Mouse (Mus musculus): ENCODE results near the gene Prkd3. TPM values are rescaled to one million over a fixed set of nuclear protein-coding genes. Genes with fewer than 3 reads are reported as not detected.

Gene Prkd3
- 10 to 100 TPM; 22.7 to 24.8 TPM for total RNA-seq (2021)
- 2.9 and 3.4 TPM in 2 replicates for polyA plus RNA-seq (2012; rRNA removed)
- long read RNA-seq, full-length matches to known transcripts: 2 of 9 reads
- long read RNA-seq, partial matches to known transcripts: 4 of 9 reads
- long read RNA-seq, other reads (novel, unspliced or antisense): 3 of 9 reads

GRCm38 (mm10) chr17:79020208-79020983 lies at the start of gene Prkd3:
Prkd3 (minus strand) TSS chr17:79020816.
- DNase-seq: peak; percentile 80

DNA sequence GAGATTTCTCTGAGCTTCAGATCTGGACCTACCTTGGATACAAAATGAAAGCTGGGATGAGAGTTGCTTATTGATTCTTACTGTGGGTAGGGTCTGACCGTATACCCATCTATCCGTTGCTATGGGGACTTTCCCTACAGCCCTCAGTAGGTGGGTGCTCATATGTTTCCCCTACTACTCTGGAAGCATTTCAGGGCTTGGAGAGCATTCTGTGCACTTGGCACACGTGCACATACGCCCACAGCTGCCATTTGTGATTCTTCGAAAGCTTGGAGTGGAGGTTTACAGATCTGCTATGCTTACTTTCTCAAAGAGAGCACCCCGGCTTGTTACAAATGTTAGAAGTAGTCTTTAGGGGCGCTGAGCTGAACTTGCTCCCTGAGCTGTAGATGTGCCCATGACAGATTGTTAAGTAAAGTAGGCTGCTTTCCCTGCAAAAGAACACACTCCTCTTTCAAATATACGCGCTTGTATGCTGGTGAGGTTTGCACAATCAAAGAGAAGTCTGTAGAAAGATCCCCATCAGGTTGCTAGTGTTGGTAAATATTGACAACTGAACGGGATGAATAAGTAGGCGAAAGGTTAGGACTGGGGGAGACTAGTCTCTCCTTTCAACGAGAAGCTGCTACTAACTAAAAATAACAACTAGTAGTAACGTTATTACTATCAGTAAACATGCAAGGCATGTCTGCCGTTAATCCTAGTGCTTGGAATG lies 49.3 kb upstream of the Prkd3 start:
- no peak for DNase-seq

DNA sequence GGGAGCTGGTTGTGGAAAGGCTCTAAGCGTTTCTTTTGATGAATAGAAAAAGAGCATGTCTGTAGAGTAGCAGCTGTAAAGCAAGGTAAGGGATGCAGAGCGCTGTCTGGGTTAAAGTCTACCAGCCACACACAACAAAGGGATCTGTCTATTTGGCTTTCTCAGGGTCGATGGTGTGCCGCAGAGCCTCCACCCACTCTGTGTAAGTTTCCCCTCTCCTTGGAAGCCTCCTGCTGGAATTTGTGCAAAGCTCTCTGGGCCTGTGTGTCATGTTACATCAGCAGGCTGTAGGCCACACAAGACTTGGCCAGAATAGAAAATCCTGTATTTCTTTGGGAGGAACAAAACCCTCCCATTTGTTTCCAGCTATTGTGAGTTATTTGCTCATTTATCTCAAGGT lies 48.4 kb upstream of the Prkd3 start:
- no peak for DNase-seq

- no peak for DNase-seq
Observed at GRCm38 (mm10) chr17:79068581-79068980, 48.0 kb upstream of the Prkd3 start.

DNA sequence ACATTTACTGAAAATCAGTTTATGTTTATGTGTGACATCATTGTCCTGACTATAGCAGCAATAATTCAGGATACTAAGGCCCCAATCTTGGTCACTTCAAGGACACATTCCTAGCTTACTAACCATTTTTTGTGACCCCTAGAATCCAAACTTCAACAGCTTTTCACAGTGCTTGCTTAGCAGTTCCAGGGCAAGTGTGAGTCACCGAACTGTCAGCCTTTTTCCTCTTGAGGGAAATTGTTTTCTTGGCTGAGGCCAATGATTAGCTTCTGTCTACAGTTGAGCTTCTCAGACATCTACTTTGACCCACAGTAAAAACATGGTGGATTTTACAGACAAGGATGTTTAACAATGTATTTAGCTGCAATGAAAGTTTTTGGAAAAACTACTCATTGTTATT lies 43.6 kb upstream of the Prkd3 start:
- DNase-seq: peak; percentile 21

- no peak for DNase-seq
Observed at GRCm38 (mm10) chr17:79060221-79060620, 39.6 kb upstream of the Prkd3 start.

DNA sequence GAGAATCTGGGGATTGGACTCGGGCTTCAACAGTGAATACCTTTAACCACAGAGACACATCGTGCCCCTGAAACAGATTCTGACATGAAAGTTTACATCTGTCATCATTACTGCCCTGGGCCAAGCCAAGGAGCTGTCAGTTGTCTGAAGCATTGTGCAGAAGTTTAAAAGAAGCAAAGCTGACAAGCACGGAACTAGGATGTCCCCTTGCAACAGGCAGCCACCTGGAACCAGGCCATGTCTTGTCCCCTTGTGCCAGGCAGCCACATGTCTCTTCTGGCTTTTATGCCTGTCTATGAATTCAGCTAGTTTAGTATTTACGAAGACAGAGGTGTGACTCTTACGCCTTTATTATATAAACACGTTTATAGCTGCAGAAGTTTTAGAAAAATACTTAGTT lies 37.7 kb upstream of the Prkd3 start:
- no peak for DNase-seq

DNA sequence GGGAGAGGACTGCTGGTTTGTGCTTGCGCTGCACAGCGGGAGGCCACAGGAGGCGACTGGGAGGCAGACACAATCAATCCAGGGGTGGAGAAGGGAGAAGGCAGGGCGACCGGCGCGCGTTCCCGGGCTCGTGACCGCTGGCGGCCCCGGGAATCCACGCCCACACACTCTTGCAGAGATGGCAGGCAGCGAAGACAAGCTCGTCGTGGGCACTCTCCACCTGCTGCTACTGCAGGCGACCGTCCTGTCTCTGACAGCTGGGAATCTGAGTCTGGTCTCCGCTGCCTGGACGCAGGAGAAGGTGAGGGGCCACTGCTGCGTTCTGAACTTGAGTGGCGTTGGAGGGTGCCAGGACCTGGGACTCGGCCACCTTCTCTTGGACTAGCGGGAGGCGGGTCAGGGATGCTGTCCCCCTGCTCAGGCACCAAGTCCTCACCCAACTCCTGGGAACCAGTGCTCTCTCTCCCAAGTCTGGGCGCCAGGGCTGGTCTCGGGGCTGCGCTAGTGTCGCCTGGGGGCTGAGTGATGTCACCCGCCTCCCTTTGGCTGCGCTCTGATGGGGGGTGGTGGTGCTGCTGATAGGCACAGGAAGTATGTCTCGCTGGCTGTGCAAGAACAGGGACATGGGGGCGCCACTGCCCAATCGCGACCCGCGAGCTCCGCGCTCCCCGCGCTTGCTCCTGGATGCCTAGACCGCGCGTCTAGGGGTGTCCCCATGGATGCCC lies 31.6 kb upstream of the Prkd3 start:
- peak; percentile 84 for DNase-seq

- DNase-seq: no peak
Observed at GRCm38 (mm10) chr17:79051606-79052005, 31.0 kb upstream of the Prkd3 start, which contains the start of gene Qpct. Qpct (plus strand) TSS chr17:79051906.

- no peak for DNase-seq
Observed at GRCm38 (mm10) chr17:79043705-79044104, 23.1 kb upstream of the Prkd3 start.

- no peak for DNase-seq
Observed at GRCm38 (mm10) chr17:79039660-79040059, 19.0 kb upstream of the Prkd3 start.

- no peak for DNase-seq
Observed at GRCm38 (mm10) chr17:79032782-79033181, 12.2 kb upstream of the Prkd3 start.

DNA sequence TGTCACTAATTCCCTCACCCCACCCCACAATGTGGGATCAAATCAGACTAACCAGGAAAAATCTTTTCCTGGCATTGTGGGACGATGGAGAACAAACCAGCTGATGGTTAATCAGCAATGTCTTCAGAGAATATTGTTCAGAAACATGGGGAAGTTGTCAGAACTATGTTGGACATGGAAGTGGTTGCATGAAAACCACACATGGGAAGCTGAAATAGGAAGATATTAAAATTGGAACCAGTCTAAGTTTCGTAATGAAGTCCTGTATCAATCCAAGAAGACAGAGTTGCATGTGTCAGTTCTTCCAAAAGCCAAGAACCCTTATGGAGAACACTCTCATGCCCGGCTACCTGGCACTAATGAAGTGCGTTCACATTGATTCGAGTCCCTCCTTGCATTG lies 11.0 kb upstream of the Prkd3 start:
- no peak for DNase-seq

DNA sequence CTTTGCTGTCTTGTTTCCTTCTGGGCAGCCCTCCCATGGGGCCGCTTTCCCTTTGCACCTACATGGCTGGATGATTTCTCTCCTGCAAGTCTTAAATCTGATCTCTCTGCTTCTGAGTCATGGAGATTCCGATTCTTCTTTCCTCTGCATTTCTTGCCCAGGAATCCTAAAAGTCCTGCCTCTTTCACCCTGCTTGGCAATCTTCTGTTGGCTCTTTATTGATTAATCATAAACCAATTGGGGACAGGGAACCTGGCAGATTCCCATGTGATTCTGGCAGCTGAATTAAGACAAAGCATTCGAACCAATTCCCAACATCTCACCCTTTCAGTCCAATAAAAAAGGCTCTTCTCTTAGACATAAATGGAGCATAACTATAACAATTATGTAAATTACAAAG lies 8.6 kb upstream of the Prkd3 start:
- DNase-seq: no peak

DNA sequence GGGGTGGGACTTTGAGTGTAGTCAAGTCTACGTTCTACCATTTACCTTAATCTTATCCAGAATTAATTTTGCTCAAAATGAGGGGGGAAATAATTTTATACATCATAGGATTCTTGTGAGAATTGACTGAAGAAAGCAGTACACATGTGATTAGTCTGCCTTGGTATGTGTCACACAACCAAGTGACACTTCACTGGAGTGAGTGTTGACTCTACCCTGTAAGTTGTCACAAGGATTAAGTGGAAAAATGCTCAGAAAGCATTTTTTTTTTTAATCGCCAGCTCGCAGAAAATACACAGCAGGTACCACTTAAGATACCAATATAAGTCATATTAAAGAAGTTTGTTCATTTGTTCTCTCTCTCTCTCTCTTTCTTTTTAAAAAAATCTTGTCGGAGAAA lies 3.9 kb upstream of the Prkd3 start:
- DNase-seq: no peak

DNA sequence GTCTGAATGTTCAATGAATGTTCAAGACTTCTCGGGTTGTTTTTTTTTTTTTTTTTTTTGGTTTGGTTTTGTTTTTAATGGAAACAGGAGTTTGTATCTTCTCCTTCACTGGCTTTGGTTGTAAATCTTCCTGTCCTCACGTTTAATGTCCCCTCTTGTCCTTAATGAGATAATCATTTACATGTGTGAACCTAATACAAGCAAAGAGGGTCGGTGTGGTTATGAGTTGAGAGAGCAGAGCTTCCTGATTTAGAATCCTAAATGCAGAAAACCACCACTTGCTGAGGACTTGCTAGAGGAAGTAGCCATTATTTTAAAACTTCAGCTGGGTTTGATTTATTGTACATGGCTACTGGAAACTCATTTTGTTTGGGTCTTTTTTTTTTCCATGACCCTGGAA lies 2.1 kb upstream of the Prkd3 start:
- DNase-seq: no peak

GRCm38 (mm10) chr17:79020984-79021335 lies 344 bp upstream of the Prkd3 start:
- no peak for DNase-seq

GRCm38 (mm10) chr17:79019726-79020207 lies 849 bp downstream of the Prkd3 start:
- DNase-seq: peak; percentile 40

- no peak for DNase-seq
Observed at GRCm38 (mm10) chr17:79018422-79018821, 2.2 kb downstream of the Prkd3 start.

GRCm38 (mm10) chr17:79015831-79016230 lies 4.8 kb downstream of the Prkd3 start:
- no peak for DNase-seq

GRCm38 (mm10) chr17:79014911-79015685 lies 5.5 kb downstream of the Prkd3 start:
- DNase-seq: no peak

DNA sequence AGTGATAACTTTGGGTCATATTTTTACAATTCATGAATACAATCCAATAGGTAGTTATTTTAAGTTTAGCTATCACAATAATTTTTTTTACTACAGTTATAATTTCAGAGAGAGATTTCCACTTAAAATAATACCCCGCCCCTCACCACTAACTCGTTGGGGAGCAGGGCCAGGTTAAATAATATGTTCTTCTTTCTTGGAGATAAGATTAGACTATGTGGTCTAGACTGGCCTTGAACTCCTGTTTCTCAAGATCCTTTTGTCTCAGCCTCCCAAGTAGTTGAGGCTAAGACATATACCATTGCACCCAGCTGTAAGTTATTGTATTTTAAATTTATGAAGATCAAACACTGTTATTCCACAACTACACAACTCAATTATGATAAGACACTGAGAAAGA lies 7.0 kb downstream of the Prkd3 start:
- no peak for DNase-seq

Measured in adrenal gland, adult 2 months (tissue).